Mouse (Mus musculus) liver, embryonic 11.5 days (tissue): ENCODE results near the gene Txn2. TPM values are rescaled to one million over a fixed set of nuclear protein-coding genes. Genes with fewer than 3 reads are reported as not detected.

Experiments
- ATAC-seq: fragments of 200-750 bp; cut with Nextera tagmentation; replicated peaks from 2 replicates; pipeline ENCODE4 v1.8.0; 2017; ENCODE audit warnings: moderate number of reproducible peaks, mild to moderate bottlenecking, moderate TSS enrichment, moderate library complexity; ENCODE audit not compliant: low FRiP score
- DNase-seq: peaks from one replicate; pipeline ENCODE4 v3.0.0-alpha.2; 2017; ENCODE audit warnings: low spot score
- H3K27ac ChIP-seq: fragments of 300-500 bp; sonication (generic); 2 replicates; pipeline ENCODE4 v1.5.1; 2014; ENCODE audit warnings: mild to moderate bottlenecking, low read depth, low read length, control low read depth
- H3K27me3 ChIP-seq: fragments of 300-500 bp; sonication (generic); replicated peaks from 2 replicates; pipeline ENCODE4 v1.6.1; 2014; ENCODE audit warnings: low read length, mixed read lengths; ENCODE audit not compliant: control insufficient read depth, insufficient read depth
- H3K36me3 ChIP-seq: fragments of 300-500 bp; sonication (generic); 2 replicates; pipeline ENCODE4 v1.6.1; 2014; ENCODE audit warnings: mild to moderate bottlenecking, low read length, moderate library complexity, mixed read lengths; ENCODE audit not compliant: control insufficient read depth, insufficient read depth
- H3K4me1 ChIP-seq: fragments of 300-500 bp; sonication (generic); replicated peaks from 2 replicates; pipeline ENCODE4 v1.6.1; 2014; ENCODE audit warnings: low read length, mixed read lengths; ENCODE audit not compliant: control insufficient read depth, insufficient read depth
- H3K4me2 ChIP-seq: fragments of 300-500 bp; sonication (generic); 2 replicates; pipeline ENCODE4 v1.6.1; 2014; ENCODE audit warnings: mild to moderate bottlenecking, control low read depth, moderate library complexity
- H3K4me3 ChIP-seq: fragments of 300-500 bp; sonication (generic); 2 replicates; pipeline ENCODE4 v1.5.1; 2014; ENCODE audit warnings: low read depth, low read length, control low read depth
- H3K9ac ChIP-seq: fragments of 300-500 bp; sonication (generic); 2 replicates; pipeline ENCODE4 v1.6.1; 2014; ENCODE audit warnings: low read depth, low read length, control low read depth
- H3K9me3 ChIP-seq: fragments of 300-500 bp; sonication (generic); 2 replicates; pipeline ENCODE4 v1.6.1; 2016; ENCODE audit warnings: low read length, inconsistent platforms, mixed read lengths; ENCODE audit not compliant: control insufficient read depth
- WGBS: fragments of 180-500 bp; shearing (Covaris S2); extraction: QIAGEN DNeasy Blood & Tissue Kit; methylation state at CpG from one replicate; pipeline ENCODE4 v1.1.7; 2014; 5-methylcytosine and 5-hydroxymethylcytosine counted together
- polyA plus RNA-seq: library from polyadenylated mRNA; unstranded; fragments of >200 nt; fragmentation: Nextera tagmentation; extraction: Ambion mirVana; gene quantifications from 2 replicates; pipeline ENCODE4 v1.2.1, GENCODE M21; 2014

Gene Txn2
- polyA plus RNA-seq, 1 experiment from 2014 or later = 390 TPM

GRCm38 (mm10) chr15:77930986-77931688 lies 2.3 kb upstream of the Txn2 start:
- H3K27me3 ChIP-seq = no peaks in the 10 kb centered on the region
- H3K4me1 ChIP-seq = peaks cover 31% of the 10 kb centered on the region
- H3K9ac ChIP-seq = peak overlapping the region; percentile 41; the same call in 1 of the 2 replicates
- DNase-seq = no peak
- 0 out of 2 replicates have a peak overlapping the region, but pooled peaks have one; percentile 5 for H3K4me3 ChIP-seq
- H3K27ac ChIP-seq = peak overlapping the region; percentile 79
- ATAC-seq = no peak; the same call in 1 of the 2 replicates
- H3K36me3 ChIP-seq = peaks cover 5% of the 10 kb centered on the region
- peak overlapping the region; percentile 55 for H3K4me2 ChIP-seq
- 64% methylated on average over 6 of the region's 6 CpGs for WGBS
- no peaks in the 10 kb centered on the region for H3K9me3 ChIP-seq

DNA sequence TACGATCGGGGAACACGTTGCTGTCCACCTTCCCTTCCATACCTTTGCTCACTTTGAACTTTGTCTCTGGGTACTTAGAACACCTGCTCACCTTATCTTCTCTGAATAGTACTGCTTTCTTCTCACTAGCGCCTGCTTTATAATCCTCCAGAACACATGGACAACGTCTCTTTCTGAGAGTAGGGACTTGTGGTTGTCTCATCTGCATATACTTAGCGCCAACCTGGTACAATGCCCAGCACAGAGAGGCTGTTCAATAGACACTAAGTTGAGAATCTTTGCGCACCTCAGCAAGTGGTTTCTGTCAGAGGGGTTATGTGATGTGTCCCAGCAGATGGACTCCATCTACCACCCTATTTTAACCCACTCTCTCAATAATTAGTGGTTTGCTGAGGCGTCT lies 998 bp upstream of the Txn2 start:
- Histone ChIP-seq H3K36me3 (peaks cover 7% of the 10 kb centered on the region), H3K9me3 (no peaks in the 10 kb centered on the region), H3K4me2 (peak overlapping the region; percentile 93), H3K9ac (peak overlapping the region; percentile 78), H3K4me3 (peak overlapping the region; percentile 79), H3K27me3 (no peaks in the 10 kb centered on the region), H3K4me1 (peaks cover 31% of the 10 kb centered on the region), H3K27ac (peak overlapping the region; percentile 60)
- DNase-seq = no peak
- ATAC-seq = no peak
- 47% methylated on average over 8 of the region's 8 CpGs for WGBS

DNA sequence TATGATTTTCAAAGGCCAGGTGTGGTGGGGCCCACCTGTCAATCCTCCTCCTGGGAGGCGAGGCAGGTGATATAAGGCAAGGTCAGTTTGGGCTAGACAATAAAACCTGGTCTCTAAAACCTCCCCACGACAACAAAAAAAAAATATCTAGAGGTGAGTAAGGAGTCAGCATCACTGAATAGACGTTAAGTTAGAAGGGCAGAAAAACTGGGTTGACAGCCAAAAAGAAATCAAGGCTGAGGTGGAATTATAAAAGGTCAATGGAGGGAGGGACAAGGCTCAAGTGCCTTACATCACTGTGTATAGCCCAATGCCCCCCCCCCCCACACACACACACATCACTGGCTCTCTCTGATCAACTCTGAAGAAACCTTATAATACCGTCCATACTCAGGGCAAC lies 715 bp downstream of the Txn2 start:
- peak overlapping the region; percentile 84 for H3K9ac ChIP-seq
- ATAC-seq = no peak
- H3K4me2 ChIP-seq = peak overlapping the region; percentile 70
- H3K36me3 ChIP-seq = peaks cover 19% of the 10 kb centered on the region
- no peak for DNase-seq
- peak overlapping the region; percentile 88; the same call in 1 of the 2 replicates for H3K27ac ChIP-seq
- H3K27me3 ChIP-seq = no peaks in the 10 kb centered on the region
- no peaks in the 10 kb centered on the region for H3K9me3 ChIP-seq
- peaks cover 29% of the 10 kb centered on the region for H3K4me1 ChIP-seq
- H3K4me3 ChIP-seq = peak overlapping the region; percentile 79
- WGBS = 24% methylated on average over 4 of the region's 4 CpGs

DNA sequence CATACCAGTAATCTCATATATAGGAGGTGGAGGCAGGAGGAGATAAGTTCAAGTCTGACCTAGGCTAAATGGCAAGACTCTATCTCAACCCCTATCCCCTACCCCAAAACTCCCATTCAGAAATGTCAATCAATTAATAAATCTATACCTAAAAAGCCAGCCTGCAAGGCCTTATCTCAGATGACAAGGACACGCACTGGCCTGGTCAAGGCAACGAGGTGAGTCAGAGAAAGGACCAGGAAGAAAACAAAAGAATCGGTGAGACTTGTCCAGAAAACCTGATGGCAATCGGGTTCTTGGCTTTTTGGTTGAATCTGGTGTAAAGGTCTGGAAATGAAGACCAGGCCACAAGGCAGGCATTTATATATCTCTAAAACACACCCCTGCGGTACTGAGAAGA lies 1.9 kb downstream of the Txn2 start:
- Histone ChIP-seq H3K27me3 (no peaks in the 10 kb centered on the region), H3K9me3 (no peaks in the 10 kb centered on the region), H3K4me2 (peak overlapping the region; percentile 70), H3K4me3 (peak overlapping the region; percentile 79), H3K36me3 (peaks cover 26% of the 10 kb centered on the region), H3K9ac (no peak overlapping the region), H3K27ac (no peak overlapping the region), H3K4me1 (peaks cover 25% of the 10 kb centered on the region)
- DNase-seq = no peak
- no peak for ATAC-seq
- 85% methylated on average over 5 of the region's 5 CpGs for WGBS

- peaks cover 16% of the 10 kb centered on the region for H3K4me1 ChIP-seq
- ATAC-seq (no peak), DNase-seq (no peak)
- 93% methylated on average over 2 of the region's 2 CpGs for WGBS
- H3K9me3 ChIP-seq = no peaks in the 10 kb centered on the region
- no peaks in the 10 kb centered on the region for H3K27me3 ChIP-seq
- H3K9ac ChIP-seq = no peak overlapping the region
- H3K36me3 ChIP-seq = peaks cover 36% of the 10 kb centered on the region
- H3K4me2 ChIP-seq = no peak overlapping the region
- no peak overlapping the region for H3K4me3 ChIP-seq
- H3K27ac ChIP-seq = no peak overlapping the region
Measured at GRCm38 (mm10) chr15:77925195-77925594, 3.6 kb downstream of the Txn2 start.

- H3K27me3 ChIP-seq = no peaks in the 10 kb centered on the region
- WGBS = 70% methylated on average over 9 of the region's 9 CpGs
- no peaks in the 10 kb centered on the region for H3K9me3 ChIP-seq
- H3K27ac ChIP-seq = no peak overlapping the region
- no peak overlapping the region for H3K9ac ChIP-seq
- H3K4me3 ChIP-seq = no peak overlapping the region
- ATAC-seq (no peak), DNase-seq (no peak)
- H3K4me2 ChIP-seq = no peak overlapping the region
- peaks cover 8% of the 10 kb centered on the region for H3K4me1 ChIP-seq
- H3K36me3 ChIP-seq = peaks cover 40% of the 10 kb centered on the region
Measured at GRCm38 (mm10) chr15:77923267-77924035, 5.4 kb downstream of the Txn2 start.

DNA sequence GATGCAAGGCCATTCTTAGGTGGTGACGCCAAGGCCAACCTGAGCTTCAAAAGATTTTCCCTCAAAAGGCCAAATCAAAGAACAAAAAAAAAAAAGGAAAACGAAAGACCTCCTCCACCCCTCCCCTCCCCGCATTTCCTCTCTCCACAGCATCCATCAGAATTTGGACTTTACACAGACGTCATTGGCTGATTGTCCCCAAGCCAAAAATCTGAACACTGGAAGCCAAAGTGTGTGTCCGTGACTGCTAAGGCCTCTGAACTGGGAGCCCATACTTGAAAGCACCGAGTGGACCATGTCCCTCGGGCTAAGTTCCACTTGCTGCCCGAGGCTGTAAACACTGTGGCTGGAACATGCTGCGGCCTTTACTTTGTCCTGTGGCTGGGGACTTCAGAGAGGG lies 6.1 kb downstream of the Txn2 start:
- H3K27me3 ChIP-seq = no peaks in the 10 kb centered on the region
- H3K4me3 ChIP-seq = no peak overlapping the region
- 85% methylated on average over 9 of the region's 9 CpGs for WGBS
- H3K9me3 ChIP-seq = no peaks in the 10 kb centered on the region
- no peak overlapping the region for H3K9ac ChIP-seq
- no peak overlapping the region for H3K27ac ChIP-seq
- ATAC-seq = no peak
- H3K4me1 ChIP-seq = peaks cover 6% of the 10 kb centered on the region
- no peak for DNase-seq
- H3K4me2 ChIP-seq = no peak overlapping the region
- peaks cover 43% of the 10 kb centered on the region for H3K36me3 ChIP-seq

- no peaks in the 10 kb centered on the region for H3K27me3 ChIP-seq
- H3K4me1 ChIP-seq = no peaks in the 10 kb centered on the region
- WGBS = 80% methylated on average over 6 of the region's 6 CpGs
- peaks cover 42% of the 10 kb centered on the region for H3K36me3 ChIP-seq
- H3K9ac ChIP-seq = no peak overlapping the region
- ATAC-seq = no peak
- no peak overlapping the region for H3K4me3 ChIP-seq
- no peak overlapping the region for H3K27ac ChIP-seq
- H3K9me3 ChIP-seq = no peaks in the 10 kb centered on the region
- H3K4me2 ChIP-seq = no peak overlapping the region
- DNase-seq = no peak
Measured at GRCm38 (mm10) chr15:77921636-77922035, 7.2 kb downstream of the Txn2 start.
